Mouse (Mus musculus): ENCODE results near the gene Pdzd7. TPM values are rescaled to one million over a fixed set of nuclear protein-coding genes. Genes with fewer than 3 reads are reported as not detected.

The Pdzd7 gene
- polyA plus RNA-seq, 1 experiment from 2014 or later, result not detected

- no peak for ATAC-seq (ENCODE audit: low read depth)
- Histone ChIP-seq H3K9me3 (replicated peaks) (no peaks in the 10 kb centered on the region), H3K27me3 (peaks cover 47% of the 10 kb centered on the region), H3K27ac (no peak overlapping the region), H3K4me2 (peak overlapping the region; percentile 69), H3K4me1 (replicated peaks) (peaks cover 39% of the 10 kb centered on the region), H3K4me3 (replicated peaks) (0 out of 2 replicates have a peak overlapping the region, but pooled peaks have one; percentile 60), H3K36me3 (peaks cover 1% of the 10 kb centered on the region; the same call in 1 of the 2 replicates), H3K9ac (no peak overlapping the region)
- DNase-seq, result no peak
- 41% methylated on average over 9 of the region's 9 CpGs for WGBS (ENCODE audit: insufficient replicate concordance)
Observed at GRCm38 (mm10) chr19:44988321-44988720, 57.2 kb downstream of the Pdzd7 start.

DNA sequence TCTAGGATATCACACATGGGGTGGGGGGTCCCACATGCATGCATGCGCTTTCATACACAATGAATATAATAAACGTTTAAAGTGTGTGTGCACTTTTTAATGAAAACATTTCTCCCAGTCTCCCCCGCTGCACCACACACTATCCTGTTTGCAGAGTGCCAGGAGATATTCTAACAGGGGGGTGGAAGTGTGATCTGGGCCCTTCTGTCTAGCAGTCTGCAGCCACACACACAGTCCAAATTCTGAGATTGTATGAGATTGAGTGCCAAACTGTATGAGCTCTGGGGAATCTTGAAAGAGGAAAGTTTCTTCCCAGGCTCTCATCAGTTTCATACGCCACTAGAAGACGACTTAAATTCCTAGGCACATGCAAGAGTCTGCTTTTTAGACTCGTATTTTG, 57.7 kb downstream of the Pdzd7 start:
- peaks cover 3% of the 10 kb centered on the region; the same call in 1 of the 2 replicates for H3K36me3 ChIP-seq
- H3K27me3 ChIP-seq, result peaks cover 47% of the 10 kb centered on the region
- 59% methylated on average over 6 of the region's 6 CpGs for WGBS (ENCODE audit: insufficient replicate concordance)

DNA sequence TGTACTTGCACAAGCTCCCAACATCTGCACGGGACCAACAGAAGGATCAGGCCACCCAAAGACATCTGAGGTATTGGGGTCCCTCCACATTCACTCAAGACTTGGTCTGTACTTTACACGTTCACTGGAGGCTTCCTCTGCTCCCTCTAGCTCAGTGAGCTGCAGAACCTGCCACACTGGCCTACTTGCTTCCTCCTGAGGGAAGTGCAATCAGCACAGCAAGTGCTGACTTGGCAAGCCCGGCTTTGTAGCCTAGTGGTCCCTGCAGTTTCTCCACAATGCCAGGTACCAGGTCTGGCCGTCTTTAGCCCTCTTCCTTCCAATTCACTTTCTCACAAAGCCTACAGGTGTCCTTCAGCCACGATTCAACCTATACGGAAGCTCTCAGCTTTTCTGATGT, 58.5 kb downstream of the Pdzd7 start:
- ATAC-seq (ENCODE audit: low read depth), result no peak
- Histone ChIP-seq H3K9me3 (replicated peaks) (no peaks in the 10 kb centered on the region), H3K9ac (no peak overlapping the region)

More for the DNA sequence above, 57.7 kb downstream of the Pdzd7 start:
- Histone ChIP-seq H3K27ac (no peak overlapping the region), H3K4me2 (no peak overlapping the region), H3K4me3 (replicated peaks) (no peak overlapping the region), H3K4me1 (replicated peaks) (peaks cover 38% of the 10 kb centered on the region), H3K9me3 (replicated peaks) (no peaks in the 10 kb centered on the region), H3K9ac (no peak overlapping the region)
- no peak for ATAC-seq (ENCODE audit: low read depth)
- no peak for DNase-seq

GRCm38 (mm10) chr19:44985159-44985988, 60.1 kb downstream of the Pdzd7 start:
- H3K4me3 ChIP-seq (replicated peaks), result no peak overlapping the region
- H3K9ac ChIP-seq, result no peak overlapping the region
- no peak overlapping the region for H3K4me2 ChIP-seq
- WGBS (ENCODE audit: insufficient replicate concordance), result 44% methylated on average over 5 of the region's 5 CpGs
- peaks cover 34% of the 10 kb centered on the region for H3K27me3 ChIP-seq
- no peak for ATAC-seq (ENCODE audit: low read depth)
- H3K4me1 ChIP-seq (replicated peaks), result peaks cover 28% of the 10 kb centered on the region
- no peak overlapping the region for H3K27ac ChIP-seq
- peaks cover 17% of the 10 kb centered on the region for H3K36me3 ChIP-seq
- no peak for DNase-seq
- no peaks in the 10 kb centered on the region for H3K9me3 ChIP-seq (replicated peaks)

More for the DNA sequence above, 58.5 kb downstream of the Pdzd7 start:
- H3K4me3 ChIP-seq (replicated peaks), result no peak overlapping the region
- no peak for DNase-seq
- H3K4me1 ChIP-seq (replicated peaks), result peaks cover 31% of the 10 kb centered on the region
- H3K4me2 ChIP-seq, result no peak overlapping the region
- 41% methylated on average over 6 of the region's 6 CpGs for WGBS (ENCODE audit: insufficient replicate concordance)
- H3K27ac ChIP-seq, result no peak overlapping the region
- H3K36me3 ChIP-seq, result peaks cover 3% of the 10 kb centered on the region
- H3K27me3 ChIP-seq, result peaks cover 47% of the 10 kb centered on the region

DNA sequence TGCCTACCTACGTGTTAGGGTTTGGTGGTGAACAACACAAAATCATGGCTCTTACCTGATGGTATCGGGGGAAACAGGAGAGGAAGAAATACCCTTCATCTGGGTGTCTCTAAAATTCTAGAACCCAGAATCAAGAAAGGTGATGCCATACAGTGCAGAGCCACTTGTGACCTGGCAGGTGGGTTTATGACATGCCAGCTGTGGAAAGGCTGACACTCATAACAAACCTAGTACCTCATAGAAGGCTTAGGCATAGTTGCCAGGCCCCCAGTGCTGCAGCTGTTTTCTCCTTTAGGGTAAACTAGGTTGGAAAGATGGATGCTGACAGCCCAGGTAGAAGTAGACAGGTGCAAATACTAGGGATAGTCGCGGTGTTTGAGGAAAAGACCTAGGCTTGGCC, 61.1 kb downstream of the Pdzd7 start:
- DNase-seq, result no peak
- peaks cover 27% of the 10 kb centered on the region for H3K4me1 ChIP-seq (replicated peaks)
- 81% methylated on average over 4 of the region's 4 CpGs for WGBS (ENCODE audit: insufficient replicate concordance)
- H3K27ac ChIP-seq, result no peak overlapping the region
- no peak overlapping the region for H3K4me2 ChIP-seq
- H3K4me3 ChIP-seq (replicated peaks), result no peak overlapping the region
- ATAC-seq (ENCODE audit: low read depth), result no peak
- peaks cover 26% of the 10 kb centered on the region for H3K36me3 ChIP-seq
- peaks cover 25% of the 10 kb centered on the region for H3K27me3 ChIP-seq
- no peaks in the 10 kb centered on the region for H3K9me3 ChIP-seq (replicated peaks)
- H3K9ac ChIP-seq, result no peak overlapping the region

- H3K27ac ChIP-seq, result no peak overlapping the region
- H3K9ac ChIP-seq, result no peak overlapping the region
- DNase-seq (no peak), ATAC-seq (ENCODE audit: low read depth) (no peak)
- peaks cover 25% of the 10 kb centered on the region for H3K4me1 ChIP-seq (replicated peaks)
- no peak overlapping the region for H3K4me3 ChIP-seq (replicated peaks)
- peaks cover 14% of the 10 kb centered on the region for H3K27me3 ChIP-seq
- no peak overlapping the region for H3K4me2 ChIP-seq
- H3K36me3 ChIP-seq, result peaks cover 34% of the 10 kb centered on the region
- 79% methylated on average over 6 of the region's 6 CpGs for WGBS (ENCODE audit: insufficient replicate concordance)
- no peaks in the 10 kb centered on the region for H3K9me3 ChIP-seq (replicated peaks)
Observed at GRCm38 (mm10) chr19:44983366-44983765, 62.2 kb downstream of the Pdzd7 start.

GRCm38 (mm10) chr19:44982477-44983115, 62.9 kb downstream of the Pdzd7 start:
- no peak overlapping the region for H3K9ac ChIP-seq

DNA sequence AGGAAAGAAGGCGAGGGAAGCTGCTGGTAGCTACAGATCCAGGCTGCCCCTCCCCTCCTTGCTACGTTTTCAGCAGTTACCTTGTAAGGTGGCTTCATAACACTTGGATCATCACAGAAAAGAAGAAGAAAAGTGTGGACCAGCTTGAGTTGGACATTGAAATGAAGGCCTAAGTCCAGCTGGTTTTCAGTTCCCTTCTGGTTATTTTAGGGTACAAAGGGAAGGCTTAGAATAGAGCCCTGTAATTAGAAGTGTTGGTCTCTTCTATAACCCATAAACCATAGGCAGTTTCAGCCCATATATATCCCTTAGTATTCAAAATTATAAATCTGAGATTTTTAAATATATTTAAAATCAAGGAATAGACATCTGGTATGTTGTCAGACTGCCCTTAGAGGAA, 64.7 kb downstream of the Pdzd7 start:
- DNase-seq (no peak), ATAC-seq (ENCODE audit: low read depth) (no peak)
- Histone ChIP-seq H3K4me2 (no peak overlapping the region), H3K27ac (no peak overlapping the region), H3K4me1 (replicated peaks) (peaks cover 12% of the 10 kb centered on the region; the same call in 1 of the 2 replicates), H3K36me3 (peaks cover 60% of the 10 kb centered on the region), H3K4me3 (replicated peaks) (no peak overlapping the region), H3K9ac (no peak overlapping the region), H3K9me3 (replicated peaks) (no peaks in the 10 kb centered on the region), H3K27me3 (no peaks in the 10 kb centered on the region)
- WGBS (ENCODE audit: insufficient replicate concordance), result 70% methylated on average over 2 of the region's 2 CpGs

More at GRCm38 (mm10) chr19:44982477-44983115, 62.9 kb downstream of the Pdzd7 start:
- H3K4me2 ChIP-seq, result no peak overlapping the region
- H3K9me3 ChIP-seq (replicated peaks), result no peaks in the 10 kb centered on the region
- peaks cover 23% of the 10 kb centered on the region for H3K4me1 ChIP-seq (replicated peaks)
- H3K4me3 ChIP-seq (replicated peaks), result no peak overlapping the region
- DNase-seq (no peak), ATAC-seq (ENCODE audit: low read depth) (no peak)
- WGBS (ENCODE audit: insufficient replicate concordance), result 69% methylated on average over 7 of the region's 7 CpGs
- H3K27ac ChIP-seq, result no peak overlapping the region
- H3K36me3 ChIP-seq, result peaks cover 42% of the 10 kb centered on the region
- peaks cover 7% of the 10 kb centered on the region for H3K27me3 ChIP-seq

DNA sequence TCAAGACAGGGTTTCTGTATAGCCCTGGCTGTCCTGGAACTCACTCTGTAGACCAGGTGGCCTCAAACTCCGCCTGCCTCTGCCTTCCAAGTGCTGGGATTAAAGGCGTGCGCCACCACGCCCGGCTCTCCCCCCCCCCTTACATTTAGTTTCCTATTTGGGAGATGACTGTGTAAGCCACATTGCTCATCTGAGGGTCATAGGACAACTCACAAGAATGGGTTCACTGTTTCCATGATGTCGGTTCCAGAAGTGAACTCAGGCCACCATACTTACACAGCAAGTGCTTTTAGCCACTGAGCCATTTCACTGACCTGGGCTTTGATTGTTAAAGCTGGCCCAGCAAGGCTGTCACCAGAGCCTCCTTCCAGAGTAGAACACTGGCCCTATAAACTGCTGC, 68.4 kb downstream of the Pdzd7 start:
- H3K4me1 ChIP-seq (replicated peaks), result no peaks in the 10 kb centered on the region
- no peak overlapping the region for H3K9ac ChIP-seq
- ATAC-seq (ENCODE audit: low read depth), result no peak
- no peak overlapping the region for H3K4me3 ChIP-seq (replicated peaks)
- H3K27ac ChIP-seq, result no peak overlapping the region
- no peaks in the 10 kb centered on the region for H3K9me3 ChIP-seq (replicated peaks)
- DNase-seq, result no peak
- WGBS (ENCODE audit: insufficient replicate concordance), result 80% methylated on average over 6 of the region's 6 CpGs
- H3K4me2 ChIP-seq, result no peak overlapping the region
- peaks cover 94% of the 10 kb centered on the region for H3K36me3 ChIP-seq
- H3K27me3 ChIP-seq, result no peaks in the 10 kb centered on the region

Measured in liver, embryonic 13.5 days (tissue).